Mouse (Mus musculus) retina, postnatal 1 day (tissue): ENCODE measurements around the gene Prn.
A peak's percentile ranks its signal among the peaks of the same experiment; 100 is the strongest.

Experiments used
- DNase-seq: peaks from one replicate; pipeline ENCODE4 v3.0.0-alpha.2; 2012

The Prn gene

GRCm38 (mm10) chr2:131950598-131951095 is 40.9 kb downstream of the Prn start, which contains the start of gene Prnd:
TSS of gene Prnd (plus strand) at chr2:131950861.
- DNase-seq = no peak

DNA sequence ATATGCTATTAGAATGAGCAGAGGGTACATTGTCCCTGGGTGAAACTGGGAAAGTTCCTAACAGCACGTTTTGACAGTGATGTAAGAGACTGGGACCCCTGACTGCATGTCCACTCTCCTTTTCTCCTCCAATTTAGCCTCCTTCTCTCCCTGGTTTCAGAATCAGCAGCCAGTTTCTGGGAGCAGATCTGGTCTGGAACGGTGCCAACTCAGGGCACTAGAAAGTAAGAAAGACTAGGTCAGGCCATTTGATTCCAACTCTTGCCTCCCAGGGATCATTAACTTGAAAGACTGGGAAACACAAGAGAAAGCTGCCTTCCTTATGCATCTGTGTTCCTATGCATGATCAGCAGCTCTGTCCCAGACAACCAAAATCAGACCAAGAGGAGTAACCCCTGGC is 42.7 kb downstream of the Prn start:
- DNase-seq = peak; percentile 31

DNA sequence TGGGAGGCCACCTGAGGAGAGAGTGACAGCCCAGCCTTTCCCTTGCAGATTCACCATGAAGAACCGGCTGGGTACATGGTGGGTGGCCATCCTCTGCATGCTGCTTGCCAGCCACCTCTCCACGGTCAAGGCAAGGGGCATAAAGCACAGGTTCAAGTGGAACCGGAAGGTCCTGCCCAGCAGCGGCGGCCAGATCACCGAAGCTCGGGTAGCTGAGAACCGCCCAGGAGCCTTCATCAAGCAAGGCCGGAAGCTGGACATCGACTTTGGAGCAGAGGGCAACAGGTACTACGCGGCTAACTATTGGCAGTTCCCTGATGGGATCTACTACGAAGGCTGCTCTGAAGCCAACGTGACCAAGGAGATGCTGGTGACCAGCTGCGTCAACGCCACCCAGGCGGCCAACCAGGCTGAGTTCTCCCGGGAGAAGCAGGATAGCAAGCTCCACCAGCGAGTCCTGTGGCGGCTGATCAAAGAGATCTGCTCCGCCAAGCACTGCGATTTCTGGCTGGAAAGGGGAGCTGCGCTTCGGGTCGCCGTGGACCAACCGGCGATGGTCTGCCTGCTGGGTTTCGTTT is 43.3 kb downstream of the Prn start:
- DNase-seq = no peak

DNA sequence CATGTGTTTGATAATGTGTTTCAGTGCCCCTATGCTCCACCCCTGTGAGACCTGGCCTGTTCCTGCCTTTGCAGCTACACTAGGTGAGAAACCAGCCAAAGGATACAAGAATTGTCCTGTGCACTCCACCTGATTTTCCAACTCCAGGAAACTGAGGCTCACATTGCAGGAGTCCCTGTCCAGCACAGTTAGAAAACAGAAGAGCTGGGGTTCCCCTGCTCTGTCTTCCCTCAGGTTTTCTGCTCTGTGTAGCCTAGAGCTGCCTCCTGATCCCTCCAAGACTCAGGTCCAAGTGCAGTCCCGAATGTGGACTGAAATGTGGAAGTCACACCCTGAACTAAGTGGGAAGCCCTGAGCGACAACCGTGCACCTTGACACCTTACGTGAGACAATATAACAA is 44.0 kb downstream of the Prn start:
- no peak for DNase-seq

- DNase-seq = peak; percentile 24
Observed at GRCm38 (mm10) chr2:131954835-131955234, 45.1 kb downstream of the Prn start.

DNA sequence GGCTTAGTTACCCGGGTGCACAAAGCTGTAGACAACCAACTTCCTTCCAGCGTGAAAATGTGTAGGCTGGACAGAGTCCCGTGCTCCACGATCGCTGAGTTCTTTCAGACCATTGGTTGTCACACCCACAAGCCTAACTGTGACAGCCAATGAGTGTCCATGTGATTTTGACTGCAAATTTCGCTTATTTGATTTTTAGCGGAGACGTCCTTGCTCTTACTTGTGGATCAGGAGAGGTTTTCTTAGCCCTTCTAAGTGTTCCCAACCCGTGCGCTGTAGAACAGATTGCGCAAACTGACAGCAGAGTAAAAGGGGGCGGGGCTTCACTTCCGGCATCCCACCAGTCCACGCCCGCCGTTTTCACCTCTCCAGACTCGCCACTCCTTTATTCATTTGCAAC is 45.5 kb downstream of the Prn start:
- DNase-seq = peak; percentile 62

DNA sequence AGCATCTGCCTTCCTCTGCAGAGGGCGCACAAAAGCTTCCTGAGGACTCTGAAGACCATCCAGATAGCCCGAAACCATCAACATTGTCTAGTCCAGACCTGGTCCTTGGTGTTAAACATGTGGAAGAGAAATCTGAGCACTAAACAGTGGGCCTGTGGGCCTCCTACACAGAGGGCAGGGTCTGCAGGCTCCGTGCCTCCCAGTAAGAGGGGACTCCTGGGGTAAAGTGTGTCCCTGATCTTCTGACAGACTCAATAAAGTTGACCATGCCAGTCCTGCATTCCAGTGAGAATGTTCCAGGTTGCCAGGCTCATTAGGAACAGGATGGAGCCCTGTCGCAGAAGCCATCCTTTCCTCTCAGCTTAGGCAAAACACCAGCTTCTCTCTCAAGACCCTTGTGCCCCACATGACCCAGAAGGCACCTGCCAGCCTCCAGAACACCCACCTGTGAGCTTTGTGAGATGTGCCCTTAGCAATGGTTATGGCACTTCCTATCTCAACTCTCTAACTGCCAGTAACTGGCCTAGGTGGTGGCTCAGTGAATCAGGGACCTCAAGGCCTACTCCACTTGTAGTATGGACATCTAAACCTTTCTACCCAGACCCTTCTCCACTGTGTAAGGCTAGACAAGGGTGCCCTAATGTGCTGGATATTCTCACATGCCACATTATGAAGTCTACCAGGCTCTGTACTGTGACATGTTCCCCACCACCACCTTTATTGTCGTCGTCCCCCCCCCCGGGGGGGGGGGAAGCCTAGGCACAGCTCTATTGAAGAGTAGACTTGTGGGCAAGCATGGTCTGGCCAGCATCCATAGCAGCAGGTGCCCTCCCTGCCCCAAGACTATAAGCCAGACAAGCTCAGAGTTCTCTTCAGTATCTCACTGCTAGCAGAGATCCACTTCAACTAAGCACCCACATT is 46.8 kb downstream of the Prn start:
- no peak for DNase-seq

GRCm38 (mm10) chr2:131957731-131958222 is 48.0 kb downstream of the Prn start:
- no peak for DNase-seq

GRCm38 (mm10) chr2:131961671-131962070 is 51.9 kb downstream of the Prn start:
- DNase-seq = no peak

DNA sequence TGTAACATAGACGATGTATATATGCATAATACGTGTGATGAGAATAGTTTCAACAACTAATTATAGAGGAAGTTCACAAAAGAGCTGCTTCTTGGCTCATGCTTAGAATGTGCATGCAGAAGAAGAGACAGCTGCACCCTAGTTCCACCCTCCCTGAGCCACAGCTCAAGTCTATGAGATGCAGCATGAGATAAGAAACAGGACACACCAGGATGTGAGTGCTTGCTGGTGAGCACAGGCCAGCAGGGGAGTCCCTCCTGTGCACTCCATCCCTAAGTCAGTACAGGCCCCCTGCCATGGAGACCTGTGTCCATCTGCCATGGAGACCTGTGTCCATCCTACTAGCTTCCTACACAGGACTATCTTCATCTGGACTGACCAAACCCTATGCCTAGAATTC is 60.8 kb downstream of the Prn start:
- no peak for DNase-seq

DNA sequence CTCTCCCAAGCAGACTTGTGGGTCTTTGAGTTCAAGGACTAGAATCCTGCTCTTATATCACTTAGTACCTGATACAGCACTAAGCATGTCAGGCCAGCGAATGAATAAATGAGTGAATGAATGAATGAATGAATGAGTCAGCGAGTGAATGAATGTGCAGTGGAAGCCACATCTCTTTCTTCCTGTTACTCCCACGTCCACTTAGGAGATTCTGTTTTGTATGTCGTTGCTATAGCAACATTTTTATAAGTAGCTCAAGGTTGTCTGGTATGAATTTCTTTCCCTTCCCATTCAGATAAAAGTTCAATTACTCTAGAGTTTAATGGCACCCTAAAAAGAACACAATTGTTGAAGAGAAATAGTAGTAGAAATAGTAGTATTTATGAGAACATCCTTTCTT is 61.3 kb downstream of the Prn start:
- no peak for DNase-seq

DNA sequence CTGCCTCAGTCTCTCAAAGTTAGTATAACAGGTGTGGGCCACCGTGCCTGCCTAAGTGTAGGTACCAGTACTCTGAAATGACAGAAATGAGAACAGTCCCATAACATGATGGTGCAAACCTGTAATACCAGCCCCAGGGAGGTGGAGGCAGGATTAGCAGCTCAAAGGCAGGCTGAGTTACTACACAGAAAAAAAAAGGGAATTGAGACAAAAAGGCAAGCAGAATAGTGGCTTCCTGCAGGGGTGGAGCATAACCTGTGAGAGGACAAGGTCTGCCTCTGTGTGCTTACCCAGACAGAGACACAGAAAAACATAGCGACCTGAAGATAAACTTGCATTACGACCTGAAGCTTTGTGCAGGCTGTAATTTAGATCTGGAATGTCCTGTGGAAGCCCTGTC is 66.9 kb downstream of the Prn start:
- DNase-seq = no peak

DNA sequence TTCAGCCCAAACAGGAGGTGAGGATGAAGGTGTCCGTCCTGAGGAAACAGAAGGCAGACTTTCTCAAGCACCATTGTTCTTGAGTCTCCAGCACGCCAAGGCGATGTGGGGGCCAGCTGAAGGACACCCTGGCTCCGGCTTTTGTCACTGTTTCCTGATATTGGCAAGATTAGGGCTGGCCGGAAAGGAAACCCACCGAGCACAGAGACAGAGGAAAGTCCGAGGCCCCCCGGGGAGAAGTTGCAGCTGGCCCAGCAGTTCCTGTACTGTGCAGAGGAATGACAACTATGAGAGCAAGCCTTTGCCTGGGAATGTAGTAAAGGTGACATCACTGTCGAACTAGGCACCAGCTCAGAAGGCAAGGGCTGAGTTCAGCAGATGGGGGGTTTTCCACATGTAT is 71.1 kb downstream of the Prn start:
- no peak for DNase-seq

DNA sequence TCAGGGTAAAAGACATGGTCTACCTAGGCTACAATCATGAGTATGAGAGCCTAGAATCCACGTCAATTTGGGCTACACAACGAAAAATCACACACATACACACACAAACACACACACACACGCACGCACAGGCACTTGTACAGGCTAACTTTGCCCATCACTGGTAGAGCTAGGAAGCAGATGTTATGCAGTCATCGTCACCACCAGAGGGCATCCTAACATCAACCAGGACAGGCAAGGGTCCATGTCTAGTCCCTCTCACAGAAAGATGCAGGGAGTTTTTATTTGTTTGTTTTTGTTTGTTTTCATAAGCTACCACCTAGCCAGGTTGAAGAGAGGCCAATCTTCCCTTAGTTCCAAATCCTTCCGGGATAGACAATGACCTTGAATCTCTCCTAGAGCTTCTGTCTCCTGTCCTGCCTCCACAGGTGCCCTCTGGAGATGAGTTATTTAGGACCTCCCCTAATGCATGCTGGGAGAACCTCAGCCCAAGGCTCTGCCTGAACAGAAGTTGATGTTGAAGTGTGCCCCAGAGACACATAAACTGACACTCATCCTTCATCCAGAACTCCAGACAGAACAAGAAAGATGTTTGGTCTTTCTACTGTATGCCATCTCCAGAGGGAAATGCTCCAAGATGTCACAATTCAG is 72.9 kb downstream of the Prn start:
- DNase-seq = peak; percentile 81

DNA sequence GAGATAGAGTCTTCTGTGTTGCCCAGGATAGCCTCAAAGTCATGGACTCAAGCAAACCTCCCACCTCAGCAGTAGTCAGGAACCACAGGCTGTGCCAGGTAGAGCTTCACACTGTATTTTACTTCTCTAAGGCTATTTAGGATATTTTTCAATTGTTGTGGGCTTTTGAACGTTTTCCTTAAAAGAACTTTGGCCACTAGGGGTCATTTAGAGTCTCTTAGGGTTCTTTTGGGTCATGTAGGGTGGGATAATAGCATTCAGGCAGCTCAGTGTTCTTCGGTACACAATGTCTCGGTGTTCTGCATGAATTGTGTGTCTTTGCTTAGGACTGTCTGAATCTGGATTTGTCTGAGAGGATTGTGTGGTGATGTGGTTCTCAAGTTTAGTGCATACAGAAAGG is 78.2 kb downstream of the Prn start:
- DNase-seq = no peak

DNA sequence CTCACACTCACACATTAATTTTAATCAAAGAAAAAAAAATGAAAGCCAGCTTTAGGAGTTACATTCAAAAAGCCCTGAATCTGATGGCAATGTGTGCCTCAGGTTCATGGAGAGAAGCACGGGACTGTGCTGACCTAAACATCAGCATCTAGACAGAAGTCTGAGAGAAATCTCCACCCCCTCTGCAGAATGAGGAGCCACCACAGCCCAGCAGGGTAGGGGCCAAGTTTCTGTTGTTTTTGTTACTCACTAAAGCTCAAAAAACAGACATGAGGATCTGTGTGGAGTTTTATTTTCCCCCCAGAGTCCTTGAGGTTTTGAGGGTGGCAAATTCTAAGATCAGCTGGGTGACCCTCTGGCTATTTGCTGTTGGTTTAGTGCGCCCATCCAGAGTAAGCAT is 78.8 kb downstream of the Prn start:
- DNase-seq = no peak

DNA sequence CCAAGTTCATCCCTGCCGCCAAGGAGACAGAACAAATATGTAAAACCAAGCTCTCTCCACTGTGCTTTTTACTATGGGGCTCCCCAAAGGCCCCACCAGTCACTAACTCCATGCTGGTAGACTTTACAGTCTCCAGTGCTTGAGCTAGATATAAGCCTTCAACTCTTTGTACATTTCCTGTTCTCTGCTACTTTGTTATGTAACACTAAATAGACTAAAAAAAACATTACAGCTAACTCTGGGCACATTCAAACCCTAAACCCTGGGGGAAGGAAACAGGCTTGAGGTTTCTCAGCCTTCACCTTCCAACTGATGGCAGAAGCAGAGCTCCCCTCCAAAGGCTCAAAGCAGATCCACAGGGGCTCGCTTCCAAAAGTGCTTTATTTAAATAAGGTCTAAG is 82.7 kb downstream of the Prn start:
- DNase-seq = no peak

GRCm38 (mm10) chr2:131993151-131993550 is 83.4 kb downstream of the Prn start:
- DNase-seq = no peak

- DNase-seq = peak; percentile 67
Observed at GRCm38 (mm10) chr2:131993563-131994088, 83.9 kb downstream of the Prn start.

- DNase-seq = no peak
Observed at GRCm38 (mm10) chr2:131994971-131995370, 85.2 kb downstream of the Prn start.

DNA sequence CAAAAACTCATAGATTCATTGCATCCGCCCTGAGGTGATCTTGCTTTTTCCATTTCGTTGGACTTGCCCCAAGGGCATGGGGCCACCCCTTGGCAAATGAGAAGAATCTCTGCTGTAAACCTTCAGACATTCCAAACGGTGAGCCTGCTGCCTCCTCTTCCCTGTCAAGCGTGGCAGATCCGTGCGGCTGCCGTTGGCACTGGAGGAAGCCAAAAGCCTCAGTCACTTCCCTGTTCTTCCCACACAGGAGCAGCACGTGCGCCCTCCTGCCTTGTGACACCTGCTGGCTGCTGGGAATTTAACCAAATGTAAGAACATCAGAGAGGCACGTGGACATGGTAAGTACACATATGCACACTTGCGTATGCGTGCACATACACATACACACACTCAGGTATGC is 86.0 kb downstream of the Prn start:
- DNase-seq = no peak

DNA sequence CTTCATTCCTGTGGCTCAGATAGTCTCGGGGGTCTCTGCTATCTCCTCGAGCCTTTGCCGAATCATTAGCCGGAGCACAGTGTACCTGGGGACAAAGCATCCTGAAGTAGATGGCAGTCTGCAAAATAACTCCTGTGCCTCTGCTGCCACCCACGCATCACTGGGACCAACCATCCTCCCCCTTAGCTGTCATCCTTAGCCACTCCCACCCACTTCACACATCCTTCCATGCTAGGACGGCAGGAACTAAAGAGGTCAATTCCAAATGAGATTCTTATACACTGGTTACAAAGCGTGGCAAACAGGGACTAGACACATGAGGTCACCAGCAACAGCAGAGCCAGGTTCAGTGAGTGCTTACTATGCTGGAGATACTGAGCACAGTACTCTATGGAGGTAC is 86.6 kb downstream of the Prn start:
- DNase-seq = no peak

- peak; percentile 74 for DNase-seq
Observed at GRCm38 (mm10) chr2:131997356-131997755, 87.6 kb downstream of the Prn start.
